Mouse (Mus musculus) olfactory bulb, adult 2 months (tissue): Measurements from ENCODE around the gene Gm21985. TPM values are rescaled to one million over a fixed set of nuclear protein-coding genes. Genes with fewer than 3 reads are reported as not detected.
A peak's percentile ranks its signal among the peaks of the same experiment; 100 is the strongest.

Source experiments
- H3K27ac ChIP-seq: fragments of 200-500 bp; 2 replicates; pipeline ENCODE4 v1.5.1; 2012; ENCODE audit warnings: low read depth, low read length; ENCODE audit not compliant: insufficient read depth
- H3K4me1 ChIP-seq: fragments of 200-500 bp; 2 replicates; pipeline ENCODE4 v1.6.1; 2012; ENCODE audit warnings: low read length; ENCODE audit not compliant: control insufficient read depth, insufficient read depth
- H3K4me3 ChIP-seq: fragments of 200-500 bp; 2 replicates; pipeline ENCODE4 v1.5.1; 2012; ENCODE audit warnings: mild to moderate bottlenecking, low read depth, low read length, moderate library complexity; ENCODE audit not compliant: insufficient read depth
- CTCF ChIP-seq: fragments of 200-500 bp; IDR thresholded peaks from 2 replicates; pipeline ENCODE4 v1.5.1; 2012; ENCODE audit warnings: low read depth, mild to moderate bottlenecking, low read length, moderate library complexity; ENCODE audit not compliant: insufficient read depth
- POLR2A ChIP-seq: fragments of 200-500 bp; IDR thresholded peaks from 2 replicates; pipeline ENCODE4 v1.6.1; 2012; ENCODE audit warnings: mild to moderate bottlenecking, low read depth, low read length, moderate library complexity; ENCODE audit not compliant: insufficient read depth
- whole genome bisulfite sequencing: fragments of 180-500 bp; shearing (Covaris S2); methylation state at CpG from one replicate; pipeline ENCODE4 v1.1.7; 2018; 5-methylcytosine and 5-hydroxymethylcytosine counted together
- polyA plus RNA-seq: library from polyadenylated mRNA; stranded (reverse); fragments of >200 nt; gene quantifications from 2 replicates; pipeline ENCODE4 v1.2.4, GENCODE M21; 2012; ENCODE audit warnings: low replicate concordance; ENCODE audit not compliant: missing spikeins, insufficient read depth, insufficient read length

The Gm21985 gene
- polyA plus RNA-seq, 1 experiment: not detected

- Histone ChIP-seq H3K4me1 (no peaks in the 10 kb centered on the region), H3K4me3 (no peak overlapping the region), H3K27ac (no peak overlapping the region)
- no peak for TF ChIP-seq CTCF
- TF ChIP-seq POLR2A: no peak
- 52% methylated on average over 5 of the region's 5 CpGs for WGBS
Measured at GRCm38 (mm10) chr2:112369941-112370340, 103.8 kb downstream of the Gm21985 start.

GRCm38 (mm10) chr2:112373141-112373540 lies 107.0 kb downstream of the Gm21985 start:
- no peaks in the 10 kb centered on the region for H3K4me1 ChIP-seq
- WGBS: 39% methylated on average over 4 of the region's 4 CpGs
- H3K27ac ChIP-seq: no peak overlapping the region
- H3K4me3 ChIP-seq: no peak overlapping the region
- TF ChIP-seq CTCF (no peak), POLR2A (no peak)

- no peak for TF ChIP-seq POLR2A
- TF ChIP-seq CTCF: no peak
- H3K27ac ChIP-seq: no peak overlapping the region
- 63% methylated on average over 5 of the region's 5 CpGs for WGBS
- no peak overlapping the region for H3K4me3 ChIP-seq
- H3K4me1 ChIP-seq: no peaks in the 10 kb centered on the region
Measured at GRCm38 (mm10) chr2:112374610-112375009, 108.5 kb downstream of the Gm21985 start.

GRCm38 (mm10) chr2:112378973-112379898 lies 113.1 kb downstream of the Gm21985 start, which contains the start of gene Katnbl1:
Gene Katnbl1 (plus strand): TSS chr2:112379211.
- H3K4me3 ChIP-seq: peak within 1 kb of the TSS; percentile 58
- under 1% methylated on average over 62 of the region's 72 CpGs for WGBS
- TF ChIP-seq POLR2A (peak; percentile 62), CTCF (peak; percentile 95)
- no peaks in the 10 kb centered on the region for H3K4me1 ChIP-seq
- no peak within 1 kb of the TSS for H3K27ac ChIP-seq

GRCm38 (mm10) chr2:112380131-112380530 lies 114.0 kb downstream of the Gm21985 start:
- Histone ChIP-seq H3K4me1 (no peaks in the 10 kb centered on the region), H3K4me3 (no peak overlapping the region), H3K27ac (no peak overlapping the region)
- 22% methylated on average over 8 of the region's 8 CpGs for WGBS
- TF ChIP-seq CTCF (no peak), POLR2A (no peak)

- no peak overlapping the region for H3K4me3 ChIP-seq
- H3K27ac ChIP-seq: no peak overlapping the region
- no peak for TF ChIP-seq POLR2A
- TF ChIP-seq CTCF: no peak
- no peaks in the 10 kb centered on the region for H3K4me1 ChIP-seq
- 98% methylated on average over 1 of the region's 1 CpGs for WGBS
Measured at GRCm38 (mm10) chr2:112381219-112381618, 115.1 kb downstream of the Gm21985 start.

- 74% methylated on average over 5 of the region's 5 CpGs for WGBS
- no peak overlapping the region for H3K4me3 ChIP-seq
- TF ChIP-seq POLR2A (no peak), CTCF (no peak)
- no peaks in the 10 kb centered on the region for H3K4me1 ChIP-seq
- H3K27ac ChIP-seq: no peak overlapping the region
Measured at GRCm38 (mm10) chr2:112390843-112391242, 124.7 kb downstream of the Gm21985 start.

- H3K4me3 ChIP-seq: no peak overlapping the region
- no peak overlapping the region for H3K27ac ChIP-seq
- no peaks in the 10 kb centered on the region for H3K4me1 ChIP-seq
- 76% methylated on average over 4 of the region's 4 CpGs for WGBS
- TF ChIP-seq POLR2A (no peak), CTCF (no peak)
Measured at GRCm38 (mm10) chr2:112391346-112392000, 125.4 kb downstream of the Gm21985 start.

GRCm38 (mm10) chr2:112392689-112393088 lies 126.6 kb downstream of the Gm21985 start:
- no peak overlapping the region for H3K27ac ChIP-seq
- no peak for TF ChIP-seq CTCF
- TF ChIP-seq POLR2A: no peak
- no peak overlapping the region for H3K4me3 ChIP-seq
- WGBS: 83% methylated on average over 1 of the region's 1 CpGs
- no peaks in the 10 kb centered on the region for H3K4me1 ChIP-seq
